Mouse (Mus musculus) skeletal muscle tissue, postnatal 0 days (tissue): ENCODE data around the gene Micall1. TPM values are rescaled to one million over a fixed set of nuclear protein-coding genes. Genes with fewer than 3 reads are reported as not detected.

ENCODE experiments used
- polyA plus RNA-seq: library from polyadenylated mRNA; unstranded; fragments of >200 nt; fragmentation: Nextera tagmentation; extraction: Ambion mirVana; gene quantifications from 2 replicates; pipeline ENCODE4 v1.2.1, GENCODE M21; 2015

Micall1 gene
- 9.3 and 9.6 TPM in 2 replicates for polyA plus RNA-seq

DNA sequence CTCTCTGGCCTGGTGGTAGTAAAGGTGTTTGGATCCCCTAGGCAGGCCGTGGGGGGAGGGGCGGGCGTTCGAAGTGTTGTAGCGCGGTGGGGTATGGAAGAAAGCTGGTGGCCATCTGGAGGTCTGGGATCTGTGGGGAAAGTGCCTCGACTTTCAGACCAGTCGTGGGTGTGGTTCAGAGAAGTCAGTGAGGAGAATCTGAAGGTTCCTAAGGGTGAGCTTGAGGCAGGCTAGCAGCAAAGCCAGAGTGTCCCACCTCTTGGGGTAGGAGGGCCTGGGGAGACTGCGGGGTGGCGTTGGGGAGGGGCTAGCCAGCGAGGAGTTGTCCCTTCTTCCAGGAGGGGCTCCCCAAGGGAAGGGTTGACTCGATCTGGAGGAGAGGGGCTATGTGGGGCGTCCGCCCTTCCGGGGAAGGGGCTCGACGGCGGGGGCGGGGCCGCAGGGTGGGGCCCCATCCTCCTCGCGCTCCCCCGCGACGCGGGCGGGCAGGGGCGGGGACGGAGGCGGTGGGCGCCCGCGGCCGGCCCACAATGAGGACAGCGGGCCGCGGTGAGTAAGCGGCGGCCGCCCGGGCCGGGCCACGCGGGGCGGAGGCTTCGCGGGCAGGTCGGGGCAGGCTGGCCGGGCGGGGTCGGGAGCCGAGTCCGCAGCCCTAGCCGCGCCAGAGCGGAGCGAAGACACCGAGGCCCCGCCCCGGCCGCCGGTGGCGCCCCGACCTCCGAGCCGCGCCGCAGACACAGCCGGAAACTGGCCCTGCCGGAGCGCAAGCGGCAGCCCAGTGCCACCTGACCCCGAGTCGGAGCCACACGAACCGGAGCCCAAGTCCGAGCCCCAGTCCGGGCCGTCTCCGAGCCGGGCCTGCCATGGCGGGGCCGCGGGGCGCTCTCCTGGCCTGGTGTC, at the start of gene Micall1:
Micall1 (plus strand) TSS at position 478 of the 900 bp plus-strand sequence.

DNA sequence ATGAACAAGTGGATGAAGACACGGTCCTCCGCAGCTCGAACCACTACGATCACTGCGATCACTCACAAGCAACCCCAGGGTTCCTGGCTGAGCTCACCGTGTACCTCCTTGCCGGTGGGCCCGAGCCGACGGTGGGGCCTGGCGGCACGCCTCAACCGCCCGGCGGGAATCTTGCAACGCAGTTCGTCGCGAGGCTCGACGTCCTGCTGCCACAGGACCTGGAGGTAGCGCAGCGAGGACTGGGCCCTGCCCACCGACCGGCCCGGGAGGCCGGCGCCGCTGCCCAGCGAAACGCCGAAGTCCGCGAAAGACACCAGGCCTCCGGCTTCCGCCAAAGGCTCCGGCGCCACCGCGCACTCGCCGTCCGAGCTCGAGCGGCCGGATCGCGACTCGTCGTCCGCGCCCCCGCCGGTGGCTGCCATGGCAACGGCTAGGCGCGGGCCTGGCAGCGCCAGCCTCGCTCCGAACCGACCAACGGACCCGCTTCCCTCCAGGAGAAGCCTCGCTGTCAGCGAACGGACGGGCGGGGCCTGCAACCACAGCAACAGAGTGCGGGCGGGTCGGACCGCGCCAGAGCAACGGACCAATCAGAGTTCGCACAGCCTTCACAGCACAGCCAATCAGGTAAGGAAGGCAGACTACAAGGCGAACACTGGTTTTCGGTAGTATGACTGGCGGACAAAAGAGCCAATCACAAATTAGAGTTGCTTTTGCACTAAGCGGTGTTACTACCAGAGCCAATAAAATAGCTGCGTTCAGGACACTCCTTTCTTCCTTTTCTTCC, 46.1 kb upstream of the Micall1 start, which contains the start of gene Ankrd54:
Ankrd54 (minus strand) TSS at position 518 of the 784 bp plus-strand sequence.

DNA sequence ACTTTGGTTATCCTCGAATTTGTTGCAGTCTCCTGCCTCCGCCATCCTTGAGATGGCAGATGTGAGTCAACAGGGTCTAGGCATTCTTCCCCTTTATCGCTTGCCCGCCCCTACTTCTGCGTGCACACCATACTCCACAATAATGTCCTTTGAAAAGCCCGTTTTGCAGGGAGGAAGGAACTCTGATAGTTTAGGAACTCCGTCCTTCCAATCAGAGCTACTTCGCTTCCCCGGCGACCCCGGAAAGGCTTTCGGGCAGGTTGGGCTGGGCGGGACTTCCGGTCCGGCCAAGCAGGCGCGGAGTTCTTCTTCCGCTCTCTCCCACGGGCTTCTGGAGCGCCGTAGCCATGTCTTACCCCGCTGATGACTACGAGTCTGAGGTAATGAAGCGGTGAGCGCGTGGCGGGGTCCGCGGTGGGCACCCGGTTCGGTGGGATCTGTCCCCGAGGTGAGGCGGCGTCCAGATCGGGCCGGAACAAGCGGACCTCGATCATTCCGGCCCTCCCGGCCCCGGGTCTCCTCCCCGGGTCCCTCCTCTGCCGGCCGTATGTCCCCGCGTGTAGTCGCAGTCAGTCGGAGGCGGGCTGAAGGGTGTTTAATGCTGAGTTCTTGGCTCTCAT, 33.7 kb upstream of the Micall1 start, which contains the start of gene Eif3l:
Eif3l (plus strand) TSS at position 267 of the 620 bp plus-strand sequence.

DNA sequence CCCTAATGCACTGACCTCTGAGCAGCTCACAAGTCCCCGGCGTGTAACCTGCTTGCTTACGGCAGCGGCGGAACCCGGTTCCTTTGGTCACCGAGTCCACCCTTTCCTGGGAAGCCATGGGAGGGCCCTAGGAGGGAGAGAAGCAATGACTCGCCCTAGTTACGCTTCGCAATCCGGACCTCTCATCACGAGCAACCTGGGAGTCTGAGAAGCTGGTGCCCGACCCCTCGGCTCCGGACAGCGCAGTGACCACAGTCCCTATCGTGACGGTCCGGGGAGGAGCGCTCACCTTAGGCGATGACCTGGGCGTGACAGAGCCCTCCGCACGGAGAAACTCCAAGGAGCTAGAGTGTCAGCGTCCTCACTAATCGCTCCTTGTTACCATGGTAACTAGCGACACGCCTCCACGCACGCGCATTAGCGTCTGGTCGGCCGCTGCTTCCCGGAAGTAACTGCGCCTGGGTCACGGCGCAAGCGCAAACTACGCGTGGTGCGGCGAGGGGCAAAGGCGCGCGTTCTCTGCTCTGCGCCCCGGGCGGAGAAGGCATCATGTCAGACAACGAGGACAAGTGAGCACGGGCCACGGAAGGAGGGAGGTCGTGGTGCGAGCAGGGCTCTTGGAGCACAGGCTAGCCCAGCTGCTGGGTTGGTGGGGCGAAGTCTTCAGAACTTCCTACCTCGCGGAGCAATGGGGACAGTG, 32.3 kb downstream of the Micall1 start, which contains the start of the genes Polr2f and 1700088E04Rik:
Polr2f (plus strand) TSS at position 144 of the 700 bp plus-strand sequence.
1700088E04Rik (minus strand) TSS at position 388 of the 700 bp plus-strand sequence.

DNA sequence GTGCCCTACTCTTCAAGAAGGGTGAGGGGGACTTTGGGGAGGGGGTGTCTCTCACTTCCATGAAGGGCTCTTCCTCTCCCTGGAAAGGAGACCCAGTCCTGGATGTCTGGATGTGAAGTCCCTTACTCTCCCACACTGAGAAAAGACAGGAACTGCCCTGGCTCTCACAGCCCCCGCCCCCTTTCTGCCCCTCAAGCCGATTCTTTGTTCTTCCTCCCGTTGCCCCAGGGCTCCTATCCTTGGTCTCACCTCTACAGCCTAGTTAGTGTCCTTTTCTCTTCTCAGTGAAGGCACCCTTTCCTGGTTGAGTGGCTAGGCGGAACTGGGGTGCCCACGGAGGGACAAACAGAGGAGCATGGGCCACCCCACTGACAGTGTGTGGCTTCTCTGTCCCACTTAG, 56.4 kb downstream of the Micall1 start, which contains the start of gene Sox10:
Sox10 (minus strand) TSS at position 101 of the 400 bp plus-strand sequence.

Other genes starting within 250 kb of the Micall1 start
- 29.6 and 33.1 TPM in 2 replicates for gene Gga1, start 231.7 kb upstream of the Micall1 start, polyA plus RNA-seq
- gene Gm49510, start 209.2 kb upstream of the Micall1 start, polyA plus RNA-seq: not detected in 2 replicates
- 8.8 and 10.3 TPM in 2 replicates for gene Sh3bp1, start 209.1 kb upstream of the Micall1 start, polyA plus RNA-seq
- 13.7 and 14.5 TPM in 2 replicates for gene Pdxp, start 195.0 kb upstream of the Micall1 start, polyA plus RNA-seq
- 2,196 and 2,520 TPM in 2 replicates for gene Lgals1, start 182.2 kb upstream of the Micall1 start, polyA plus RNA-seq
- 30.9 and 35.5 TPM in 2 replicates for gene Nol12, start 174.0 kb upstream of the Micall1 start, polyA plus RNA-seq
- gene Triobp, start 161.2 kb upstream of the Micall1 start, polyA plus RNA-seq: 37.2 and 41.4 TPM in 2 replicates
- 280 and 283 TPM in 2 replicates for gene H1f0, start 80.4 kb upstream of the Micall1 start, polyA plus RNA-seq
- 0.21 TPM in 1 of 2 replicates, not detected in the other for gene Galr3, start 67.0 kb upstream of the Micall1 start, polyA plus RNA-seq
- gene Ankrd54, start 46.0 kb upstream of the Micall1 start, polyA plus RNA-seq: 15.2 and 17.9 TPM in 2 replicates
- gene Eif3l, start 33.7 kb upstream of the Micall1 start, polyA plus RNA-seq: 116 and 132 TPM in 2 replicates
- gene Polr2f, start 32.1 kb downstream of the Micall1 start, polyA plus RNA-seq: 219 and 228 TPM in 2 replicates
- 4.1 and 4.4 TPM in 2 replicates for gene 1700088E04Rik, start 32.4 kb downstream of the Micall1 start, polyA plus RNA-seq
- 4.1 and 4.3 TPM in 2 replicates for gene Sox10, start 56.3 kb downstream of the Micall1 start, polyA plus RNA-seq
- gene Pick1, start 120.3 kb downstream of the Micall1 start, polyA plus RNA-seq: 19.0 and 19.8 TPM in 2 replicates
- gene Gm49486, start 120.5 kb downstream of the Micall1 start, polyA plus RNA-seq: 0.64 and 0.83 TPM in 2 replicates
- gene Slc16a8, start 145.9 kb downstream of the Micall1 start, polyA plus RNA-seq: 0.63 and 1.1 TPM in 2 replicates
- gene Baiap2l2, start 176.6 kb downstream of the Micall1 start, polyA plus RNA-seq: 23.0 and 24.6 TPM in 2 replicates
- gene Pla2g6, start 219.5 kb downstream of the Micall1 start, polyA plus RNA-seq: 10.3 and 11.1 TPM in 2 replicates
- 1.4 and 1.7 TPM in 2 replicates for gene Maff, start 237.7 kb downstream of the Micall1 start, polyA plus RNA-seq